Mouse (Mus musculus) heart, embryonic 15.5 days (tissue): Measurements from ENCODE around the gene Rassf3. TPM values are rescaled to one million over a fixed set of nuclear protein-coding genes. Genes with fewer than 3 reads are reported as not detected.
A peak's percentile ranks its signal among the peaks of the same experiment; 100 is the strongest.

ENCODE experiments used
- ATAC-seq: fragments of 200-750 bp; cut with Nextera tagmentation; replicated peaks from 2 replicates; pipeline ENCODE4 v1.8.0; 2017; ENCODE audit warnings: low read depth, moderate TSS enrichment; ENCODE audit not compliant: insufficient number of reproducible peaks, insufficient read depth, low FRiP score
- H3K27ac ChIP-seq: fragments of 300-500 bp; sonication (generic); 2 replicates; pipeline ENCODE4 v1.5.1; 2015; ENCODE audit warnings: mild to moderate bottlenecking, inconsistent platforms
- H3K27me3 ChIP-seq: fragments of 300-500 bp; sonication (generic); 2 replicates; pipeline ENCODE4 v1.6.1; 2015; ENCODE audit warnings: inconsistent platforms
- H3K36me3 ChIP-seq: fragments of 300-500 bp; sonication (generic); 2 replicates; pipeline ENCODE4 v1.6.1; 2015; ENCODE audit warnings: mild to moderate bottlenecking, inconsistent platforms
- H3K4me1 ChIP-seq: fragments of 300-500 bp; sonication (generic); replicated peaks from 2 replicates; pipeline ENCODE4 v1.6.1; 2015; ENCODE audit warnings: inconsistent platforms
- H3K4me2 ChIP-seq: fragments of 300-500 bp; sonication (generic); 2 replicates; pipeline ENCODE4 v1.6.1; 2015; ENCODE audit warnings: inconsistent platforms, mild to moderate bottlenecking, moderate library complexity
- H3K4me3 ChIP-seq: fragments of 300-500 bp; sonication (generic); 2 replicates; pipeline ENCODE4 v1.5.1; 2015; ENCODE audit warnings: mild to moderate bottlenecking, inconsistent platforms
- H3K9ac ChIP-seq: fragments of 300-500 bp; sonication (generic); 2 replicates; pipeline ENCODE4 v1.6.1; 2015; ENCODE audit warnings: mild to moderate bottlenecking, inconsistent platforms
- H3K9me3 ChIP-seq: fragments of 300-500 bp; sonication (generic); replicated peaks from 2 replicates; pipeline ENCODE4 v1.6.1; 2016; ENCODE audit warnings: inconsistent platforms
- WGBS: fragments of 180-500 bp; shearing (Covaris S2); methylation state at CpG from one replicate; pipeline ENCODE4 v1.1.7; 2015; ENCODE audit warnings: mixed read lengths; 5-methylcytosine and 5-hydroxymethylcytosine counted together
- polyA plus RNA-seq: library from polyadenylated mRNA; unstranded; fragments of >200 nt; fragmentation: Nextera tagmentation; extraction: Ambion mirVana; gene quantifications from 2 replicates; pipeline ENCODE4 v1.2.1, GENCODE M21; 2015

Gene Rassf3
- polyA plus RNA-seq, 1 experiment from 2014 or later, result 22.2 TPM

GRCm38 (mm10) chr10:121436693-121437092 is 39.5 kb downstream of the Rassf3 start:
- H3K4me2 ChIP-seq, result no peak overlapping the region
- no peak overlapping the region for H3K9ac ChIP-seq
- peaks cover 84% of the 10 kb centered on the region for H3K4me1 ChIP-seq
- H3K36me3 ChIP-seq, result no peaks in the 10 kb centered on the region
- no peak overlapping the region for H3K4me3 ChIP-seq
- WGBS, result 25% methylated on average over 4 of the region's 4 CpGs
- no peaks in the 10 kb centered on the region for H3K27me3 ChIP-seq
- ATAC-seq, result no peak
- H3K9me3 ChIP-seq, result no peaks in the 10 kb centered on the region
- H3K27ac ChIP-seq, result peak overlapping the region; percentile 77

GRCm38 (mm10) chr10:121436258-121436645 is 39.9 kb downstream of the Rassf3 start:
- peak overlapping the region; percentile 14; the same call in 1 of the 2 replicates for H3K4me2 ChIP-seq
- no peak overlapping the region for H3K4me3 ChIP-seq
- peak overlapping the region; percentile 77 for H3K27ac ChIP-seq
- ATAC-seq, result no peak
- H3K4me1 ChIP-seq, result peaks cover 84% of the 10 kb centered on the region
- no peaks in the 10 kb centered on the region for H3K9me3 ChIP-seq
- no peaks in the 10 kb centered on the region for H3K27me3 ChIP-seq
- 20% methylated on average over 8 of the region's 8 CpGs for WGBS
- H3K9ac ChIP-seq, result no peak overlapping the region
- no peaks in the 10 kb centered on the region for H3K36me3 ChIP-seq

- no peaks in the 10 kb centered on the region for H3K27me3 ChIP-seq
- no peaks in the 10 kb centered on the region for H3K36me3 ChIP-seq
- no peaks in the 10 kb centered on the region for H3K9me3 ChIP-seq
- H3K9ac ChIP-seq, result no peak overlapping the region
- ATAC-seq, result no peak
- peaks cover 84% of the 10 kb centered on the region for H3K4me1 ChIP-seq
- peak overlapping the region; percentile 10; the same call in 1 of the 2 replicates for H3K4me3 ChIP-seq
- H3K4me2 ChIP-seq, result peak overlapping the region; percentile 44
- WGBS, result 46% methylated on average over 28 of the region's 28 CpGs
- H3K27ac ChIP-seq, result peak overlapping the region; percentile 77
These were observed 40.4 kb downstream of the Rassf3 start for GRCm38 (mm10) chr10:121435546-121436257.

GRCm38 (mm10) chr10:121434441-121435103 is 41.6 kb downstream of the Rassf3 start:
- 72% methylated on average over 15 of the region's 15 CpGs for WGBS
- H3K27me3 ChIP-seq, result no peaks in the 10 kb centered on the region
- peak overlapping the region; percentile 44; the same call in 1 of the 2 replicates for H3K4me2 ChIP-seq
- H3K9ac ChIP-seq, result peak overlapping the region; percentile 31; the same call in 1 of the 2 replicates
- no peaks in the 10 kb centered on the region for H3K9me3 ChIP-seq
- H3K4me3 ChIP-seq, result no peak overlapping the region
- peak overlapping the region; percentile 93 for H3K27ac ChIP-seq
- ATAC-seq, result no peak
- peaks cover 85% of the 10 kb centered on the region for H3K4me1 ChIP-seq
- no peaks in the 10 kb centered on the region for H3K36me3 ChIP-seq

GRCm38 (mm10) chr10:121432635-121433280 is 43.4 kb downstream of the Rassf3 start:
- H3K27ac ChIP-seq, result peak overlapping the region; percentile 93
- peak overlapping the region; percentile 10; the same call in 1 of the 2 replicates for H3K9ac ChIP-seq
- peaks cover 92% of the 10 kb centered on the region for H3K4me1 ChIP-seq
- WGBS, result 22% methylated on average over 16 of the region's 16 CpGs
- no peak for ATAC-seq
- H3K9me3 ChIP-seq, result no peaks in the 10 kb centered on the region
- H3K27me3 ChIP-seq, result no peaks in the 10 kb centered on the region
- H3K4me2 ChIP-seq, result peak overlapping the region; percentile 44
- H3K36me3 ChIP-seq, result no peaks in the 10 kb centered on the region
- H3K4me3 ChIP-seq, result no peak overlapping the region

GRCm38 (mm10) chr10:121432041-121432634 is 44.0 kb downstream of the Rassf3 start:
- Histone ChIP-seq H3K4me2 (peak overlapping the region; percentile 44), H3K27ac (peak overlapping the region; percentile 93), H3K4me1 (peaks cover 96% of the 10 kb centered on the region), H3K27me3 (no peaks in the 10 kb centered on the region), H3K4me3 (peak overlapping the region; percentile 10; the same call in 1 of the 2 replicates), H3K9me3 (no peaks in the 10 kb centered on the region), H3K9ac (0 out of 2 replicates have a peak overlapping the region, but pooled peaks have one; percentile 8), H3K36me3 (no peaks in the 10 kb centered on the region)
- no peak for ATAC-seq
- 23% methylated on average over 12 of the region's 12 CpGs for WGBS

- Histone ChIP-seq H3K27ac (peak overlapping the region; percentile 93), H3K9ac (no peak overlapping the region), H3K9me3 (no peaks in the 10 kb centered on the region), H3K27me3 (no peaks in the 10 kb centered on the region), H3K4me1 (peaks cover 95% of the 10 kb centered on the region), H3K4me2 (peak overlapping the region; percentile 54), H3K4me3 (no peak overlapping the region), H3K36me3 (no peaks in the 10 kb centered on the region)
- 51% methylated on average over 15 of the region's 15 CpGs for WGBS
- ATAC-seq, result no peak
These were observed 45.2 kb downstream of the Rassf3 start for GRCm38 (mm10) chr10:121430764-121431540.

GRCm38 (mm10) chr10:121429981-121430682 is 46.0 kb downstream of the Rassf3 start:
- peaks cover 95% of the 10 kb centered on the region for H3K4me1 ChIP-seq
- 16% methylated on average over 14 of the region's 14 CpGs for WGBS
- peak overlapping the region; percentile 93 for H3K27ac ChIP-seq
- H3K27me3 ChIP-seq, result no peaks in the 10 kb centered on the region
- H3K9ac ChIP-seq, result peak overlapping the region; percentile 48
- no peaks in the 10 kb centered on the region for H3K9me3 ChIP-seq
- H3K4me3 ChIP-seq, result no peak overlapping the region; the same call in 1 of the 2 replicates
- no peaks in the 10 kb centered on the region for H3K36me3 ChIP-seq
- peak; percentile 20; the same call in 1 of the 2 replicates for ATAC-seq
- H3K4me2 ChIP-seq, result peak overlapping the region; percentile 54

GRCm38 (mm10) chr10:121429581-121429980 is 46.6 kb downstream of the Rassf3 start:
- no peak for ATAC-seq
- no peak overlapping the region for H3K4me3 ChIP-seq
- 27% methylated on average over 8 of the region's 8 CpGs for WGBS
- H3K27ac ChIP-seq, result peak overlapping the region; percentile 93
- H3K9me3 ChIP-seq, result no peaks in the 10 kb centered on the region
- no peaks in the 10 kb centered on the region for H3K36me3 ChIP-seq
- H3K4me1 ChIP-seq, result peaks cover 93% of the 10 kb centered on the region
- H3K27me3 ChIP-seq, result no peaks in the 10 kb centered on the region
- H3K4me2 ChIP-seq, result peak overlapping the region; percentile 54
- peak overlapping the region; percentile 48; the same call in 1 of the 2 replicates for H3K9ac ChIP-seq

GRCm38 (mm10) chr10:121429089-121429488 is 47.1 kb downstream of the Rassf3 start:
- Histone ChIP-seq H3K9ac (no peak overlapping the region), H3K4me3 (no peak overlapping the region), H3K4me2 (peak overlapping the region; percentile 54; the same call in 1 of the 2 replicates), H3K9me3 (no peaks in the 10 kb centered on the region), H3K36me3 (no peaks in the 10 kb centered on the region), H3K4me1 (peaks cover 92% of the 10 kb centered on the region), H3K27me3 (no peaks in the 10 kb centered on the region), H3K27ac (peak overlapping the region; percentile 93)
- 18% methylated on average over 2 of the region's 2 CpGs for WGBS
- ATAC-seq, result peak; percentile 56
